Mouse (Mus musculus): Measurements from ENCODE around the gene Ranbp17. TPM values are rescaled to one million over a fixed set of nuclear protein-coding genes. Genes with fewer than 3 reads are reported as not detected.
A peak's percentile ranks its signal among the peaks of the same experiment; 100 is the strongest.

Ranbp17 gene
- polyA plus RNA-seq, 1 experiment: not detected

DNA sequence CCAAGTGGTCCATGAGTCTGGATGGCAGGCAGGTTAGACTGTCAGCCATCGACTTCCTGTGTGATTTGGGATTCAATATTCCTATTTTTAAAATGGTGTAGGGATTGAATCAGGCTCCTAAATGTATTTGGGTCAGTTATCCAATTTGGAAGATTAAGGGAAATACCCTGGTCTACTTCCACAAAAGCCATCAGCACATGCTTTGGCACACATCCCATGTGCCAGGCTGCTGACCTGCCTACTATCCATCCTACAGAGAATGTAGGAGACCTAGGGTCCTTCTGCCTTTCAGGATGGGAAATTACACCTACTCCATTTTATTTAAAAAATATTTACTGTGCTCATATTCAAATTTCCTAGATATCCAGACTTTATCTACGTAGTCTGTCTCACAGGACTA is 306.1 kb downstream of the Ranbp17 start:
- Histone ChIP-seq H3K4me1 (ENCODE audit: control insufficient read depth, insufficient read depth, low read length) (no peaks in the 10 kb centered on the region), H3K27ac (ENCODE audit: insufficient read depth, low read depth, low read length) (no peak overlapping the region), H3K4me3 (ENCODE audit: insufficient read depth, low read length) (no peak overlapping the region)
- TF ChIP-seq POLR2A (IDR thresholded peaks at IDR 0.05; ENCODE audit: borderline replicate concordance, low read depth, low read length) (no peak), CTCF (IDR thresholded peaks at IDR 0.05; ENCODE audit: low read depth, low read length) (no peak)

DNA sequence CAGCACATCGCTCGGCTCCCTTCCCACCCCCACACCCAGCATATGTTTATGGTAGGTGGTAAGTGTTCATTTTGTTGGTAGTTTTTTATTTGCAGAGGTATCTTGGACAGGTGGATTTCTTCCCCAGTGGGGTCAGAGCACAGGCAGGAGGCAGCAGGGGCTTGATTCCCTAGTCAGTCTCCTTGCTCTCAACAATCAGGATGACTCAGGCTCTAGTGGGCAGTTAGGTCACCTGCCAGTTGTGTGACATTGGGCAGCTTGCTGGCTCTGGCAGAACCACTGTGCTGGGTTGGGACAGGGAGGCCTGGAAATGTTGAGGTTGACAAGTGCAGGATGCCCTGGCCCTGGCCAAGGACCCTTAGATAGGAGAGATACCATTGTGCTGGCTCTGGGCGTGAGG is 308.6 kb downstream of the Ranbp17 start:
- no peak for TF ChIP-seq CTCF (IDR thresholded peaks at IDR 0.05; ENCODE audit: low read depth, low read length)
- TF ChIP-seq POLR2A (IDR thresholded peaks at IDR 0.05; ENCODE audit: borderline replicate concordance, low read depth, low read length): no peak
- Histone ChIP-seq H3K27ac (ENCODE audit: insufficient read depth, low read depth, low read length) (no peak overlapping the region), H3K4me1 (ENCODE audit: control insufficient read depth, insufficient read depth, low read length) (no peaks in the 10 kb centered on the region), H3K4me3 (ENCODE audit: insufficient read depth, low read length) (no peak overlapping the region)

DNA sequence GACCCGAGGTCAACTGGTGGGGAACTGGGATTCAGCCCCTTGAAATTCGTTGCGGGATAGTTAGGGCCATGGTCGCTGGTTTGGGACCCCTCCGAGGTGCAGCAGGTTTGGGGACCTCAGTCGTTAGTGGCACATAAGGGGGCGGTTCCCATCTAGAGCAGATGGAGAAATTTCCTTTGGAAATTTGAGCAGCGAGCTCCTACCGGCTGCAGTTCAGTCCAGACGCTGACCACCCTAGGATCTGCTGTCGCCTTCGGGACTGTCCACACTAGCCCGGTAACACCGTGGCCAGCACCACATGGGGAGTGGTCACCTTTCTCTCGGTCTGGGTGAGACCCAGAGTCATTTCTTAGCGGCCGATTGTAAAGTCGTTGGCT is 309.2 kb downstream of the Ranbp17 start:
- H3K4me3 ChIP-seq (ENCODE audit: insufficient read depth, low read length): no peak overlapping the region

DNA sequence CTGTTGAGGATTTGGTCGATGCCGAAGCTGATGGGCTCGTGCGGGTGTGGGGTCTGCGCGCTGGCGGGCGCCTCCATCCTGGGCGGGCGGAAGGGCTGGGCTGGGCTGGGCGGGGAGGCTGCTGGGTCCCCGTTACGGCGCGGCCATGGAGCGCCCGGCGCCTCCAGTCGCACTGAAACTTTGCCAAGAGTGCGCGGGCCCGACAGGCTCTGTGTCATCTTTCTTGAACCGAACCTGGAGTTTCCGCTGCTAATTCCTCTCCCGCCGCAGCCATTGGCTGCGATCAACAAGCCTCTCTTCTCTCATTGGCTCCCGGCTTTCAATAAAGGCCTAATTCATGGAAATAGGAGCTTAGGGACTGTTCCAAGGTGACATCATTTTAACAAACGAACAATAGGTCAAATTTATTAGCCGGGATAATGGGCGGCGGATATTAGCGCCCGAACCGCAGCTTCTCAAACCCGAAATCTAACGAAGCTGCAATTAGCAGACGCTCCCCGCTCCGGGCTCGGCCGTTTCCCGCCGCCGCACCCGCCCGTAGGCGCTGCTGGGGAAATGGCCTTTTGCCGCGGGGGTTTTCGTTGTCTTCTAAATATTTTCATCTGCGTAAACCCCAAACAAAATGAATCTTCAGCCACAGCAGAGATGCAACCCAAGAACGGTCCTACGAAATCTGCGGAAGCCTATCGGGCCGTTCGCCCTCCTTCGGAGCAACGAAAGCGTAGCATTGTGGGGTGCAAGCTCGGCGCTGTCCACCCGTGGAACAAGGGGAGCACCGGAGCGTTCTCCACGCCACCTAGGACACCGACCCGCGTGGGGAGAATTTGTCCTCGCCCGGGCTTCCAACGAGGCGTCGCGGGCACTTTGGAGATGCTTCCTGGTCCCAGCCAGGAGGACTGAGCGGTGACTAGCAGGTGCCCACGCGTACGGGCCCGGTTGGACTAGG is 309.9 kb downstream of the Ranbp17 start, which contains the start of gene Tlx3:
Gene Tlx3 (minus strand): TSS at position 207 of the 946 bp plus-strand sequence.
- no peak within 1 kb of the TSS for H3K27ac ChIP-seq (ENCODE audit: insufficient read depth, low read depth, low read length)
- no peak within 1 kb of the TSS for H3K4me3 ChIP-seq (ENCODE audit: insufficient read depth, low read length)
- H3K4me1 ChIP-seq (ENCODE audit: control insufficient read depth, insufficient read depth, low read length): no peaks in the 10 kb centered on the region
- TF ChIP-seq POLR2A (IDR thresholded peaks at IDR 0.05; ENCODE audit: borderline replicate concordance, low read depth, low read length): no peak
- TF ChIP-seq CTCF (IDR thresholded peaks at IDR 0.05; ENCODE audit: low read depth, low read length): no peak

More for the DNA sequence above, 309.2 kb downstream of the Ranbp17 start:
- Histone ChIP-seq H3K4me1 (ENCODE audit: control insufficient read depth, insufficient read depth, low read length) (no peaks in the 10 kb centered on the region), H3K27ac (ENCODE audit: insufficient read depth, low read depth, low read length) (no peak overlapping the region)
- TF ChIP-seq CTCF (IDR thresholded peaks at IDR 0.05; ENCODE audit: low read depth, low read length) (no peak), POLR2A (IDR thresholded peaks at IDR 0.05; ENCODE audit: borderline replicate concordance, low read depth, low read length) (no peak)

DNA sequence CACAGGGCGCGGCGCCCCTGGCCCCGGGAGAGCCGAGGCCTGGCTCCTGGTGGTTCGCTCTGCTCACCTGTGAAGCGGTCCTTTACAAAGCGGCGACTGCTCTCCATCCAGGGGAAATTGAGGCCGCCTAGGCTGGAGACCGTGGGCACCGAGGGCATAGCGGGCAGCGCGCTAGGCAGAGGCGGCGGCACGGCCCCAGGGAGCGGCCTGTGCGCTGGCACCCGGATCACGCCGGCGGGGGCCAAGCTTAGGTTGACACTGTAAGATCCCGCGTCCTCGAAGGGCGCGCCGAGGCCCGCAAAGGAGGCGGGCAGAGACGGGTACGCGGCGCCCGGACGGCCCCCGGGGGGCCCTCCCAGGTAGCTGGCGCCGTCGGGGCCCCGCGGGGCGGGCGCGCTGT is 310.6 kb downstream of the Ranbp17 start:
- H3K4me3 ChIP-seq (ENCODE audit: insufficient read depth, low read length): no peak overlapping the region
- no peak for TF ChIP-seq CTCF (IDR thresholded peaks at IDR 0.05; ENCODE audit: low read depth, low read length)
- no peak for TF ChIP-seq POLR2A (IDR thresholded peaks at IDR 0.05; ENCODE audit: borderline replicate concordance, low read depth, low read length)
- H3K27ac ChIP-seq (ENCODE audit: insufficient read depth, low read depth, low read length): no peak overlapping the region
- H3K4me1 ChIP-seq (ENCODE audit: control insufficient read depth, insufficient read depth, low read length): no peaks in the 10 kb centered on the region

DNA sequence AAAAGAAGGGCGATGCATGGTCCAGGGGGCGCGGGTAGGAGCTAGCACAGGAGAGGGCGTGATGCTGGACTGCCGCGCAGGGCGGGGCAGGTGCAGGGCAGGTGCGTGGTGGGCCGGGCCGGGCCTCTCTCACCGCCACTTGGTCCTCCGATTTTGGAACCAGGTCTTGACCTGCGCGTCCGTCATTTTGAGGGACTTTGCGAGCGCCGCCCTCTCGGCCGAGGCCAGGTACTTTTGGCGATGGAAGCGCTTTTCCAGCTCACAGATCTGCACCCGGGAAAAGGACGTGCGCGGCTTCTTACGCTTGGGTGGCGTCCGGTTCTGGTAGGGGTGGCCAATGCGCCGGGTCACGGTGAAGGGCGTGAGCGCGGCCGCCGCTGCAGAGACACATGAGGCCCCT is 311.2 kb downstream of the Ranbp17 start:
- no peak overlapping the region for H3K27ac ChIP-seq (ENCODE audit: insufficient read depth, low read depth, low read length)
- no peak for TF ChIP-seq CTCF (IDR thresholded peaks at IDR 0.05; ENCODE audit: low read depth, low read length)
- no peak for TF ChIP-seq POLR2A (IDR thresholded peaks at IDR 0.05; ENCODE audit: borderline replicate concordance, low read depth, low read length)

DNA sequence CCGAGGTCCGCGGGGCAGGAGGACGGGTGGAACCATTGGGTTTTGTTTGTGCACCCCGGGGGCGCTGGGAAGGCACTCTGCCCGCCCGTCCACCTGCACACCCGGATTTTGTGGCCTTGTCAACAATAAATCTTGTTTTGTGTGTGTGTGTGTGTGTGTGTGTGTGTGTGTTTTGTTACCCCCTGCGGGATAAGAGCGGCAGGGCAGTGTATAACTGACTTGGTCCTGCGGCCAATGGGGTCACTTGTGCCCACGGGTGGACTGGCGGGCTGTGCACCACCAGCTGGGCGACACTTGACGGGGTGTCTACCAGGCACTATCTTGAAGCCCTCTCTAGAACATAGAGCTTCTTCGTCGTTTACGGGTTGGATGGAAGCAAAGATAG is 311.9 kb downstream of the Ranbp17 start:
- Histone ChIP-seq H3K4me3 (ENCODE audit: insufficient read depth, low read length) (no peak overlapping the region), H3K27ac (ENCODE audit: insufficient read depth, low read depth, low read length) (no peak overlapping the region), H3K4me1 (ENCODE audit: control insufficient read depth, insufficient read depth, low read length) (no peaks in the 10 kb centered on the region)
- TF ChIP-seq POLR2A (IDR thresholded peaks at IDR 0.05; ENCODE audit: borderline replicate concordance, low read depth, low read length): no peak

More for the DNA sequence above, 311.2 kb downstream of the Ranbp17 start:
- no peak overlapping the region for H3K4me3 ChIP-seq (ENCODE audit: insufficient read depth, low read length)
- H3K4me1 ChIP-seq (ENCODE audit: control insufficient read depth, insufficient read depth, low read length): no peaks in the 10 kb centered on the region

DNA sequence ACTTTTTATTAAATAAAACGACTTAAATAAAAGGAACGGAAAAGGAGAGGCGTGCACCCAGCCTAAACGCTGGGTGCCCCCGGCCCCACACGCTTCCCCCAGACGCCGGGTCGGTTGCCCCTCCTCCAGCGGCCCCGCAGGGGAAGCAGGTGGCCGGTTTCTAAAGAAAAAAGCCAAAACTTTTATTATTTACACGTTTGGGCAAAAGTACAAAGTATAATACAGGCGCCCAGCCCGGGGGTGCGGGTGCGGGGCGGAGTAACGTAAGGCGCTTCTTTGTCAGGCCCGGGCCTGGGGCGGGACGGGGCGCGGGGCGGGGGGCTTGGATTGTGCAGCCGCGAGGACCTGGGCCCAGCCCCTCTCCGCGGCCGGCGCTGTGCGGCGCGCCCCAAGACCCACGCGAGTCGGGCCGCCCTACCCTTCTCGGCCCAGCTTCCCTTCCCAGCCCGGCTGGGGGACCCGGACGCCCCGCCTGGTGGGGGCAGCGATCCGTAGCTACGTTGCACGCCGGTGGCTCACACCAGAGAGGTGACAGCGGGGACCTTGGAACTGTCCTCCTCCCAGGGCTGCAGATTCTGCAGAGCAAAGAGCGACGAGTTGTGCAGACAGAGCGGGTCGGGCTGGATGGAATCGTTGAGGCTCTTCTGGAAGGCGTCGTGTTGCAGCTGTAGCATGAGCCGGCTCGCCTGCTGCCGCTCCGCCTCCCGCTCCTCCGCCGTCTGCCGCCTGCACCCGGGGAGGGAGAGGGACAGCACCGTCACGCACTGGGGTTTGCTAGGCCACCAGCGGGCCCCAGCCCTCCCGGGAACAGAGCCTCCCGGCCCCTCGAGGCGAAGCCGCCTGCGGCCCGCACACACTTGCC is 312.6 kb downstream of the Ranbp17 start:
- H3K4me1 ChIP-seq (ENCODE audit: control insufficient read depth, insufficient read depth, low read length): no peaks in the 10 kb centered on the region
- H3K4me3 ChIP-seq (ENCODE audit: insufficient read depth, low read length): no peak overlapping the region
- no peak overlapping the region for H3K27ac ChIP-seq (ENCODE audit: insufficient read depth, low read depth, low read length)
- TF ChIP-seq POLR2A (IDR thresholded peaks at IDR 0.05; ENCODE audit: borderline replicate concordance, low read depth, low read length) (no peak), CTCF (IDR thresholded peaks at IDR 0.05; ENCODE audit: low read depth, low read length) (no peak)

DNA sequence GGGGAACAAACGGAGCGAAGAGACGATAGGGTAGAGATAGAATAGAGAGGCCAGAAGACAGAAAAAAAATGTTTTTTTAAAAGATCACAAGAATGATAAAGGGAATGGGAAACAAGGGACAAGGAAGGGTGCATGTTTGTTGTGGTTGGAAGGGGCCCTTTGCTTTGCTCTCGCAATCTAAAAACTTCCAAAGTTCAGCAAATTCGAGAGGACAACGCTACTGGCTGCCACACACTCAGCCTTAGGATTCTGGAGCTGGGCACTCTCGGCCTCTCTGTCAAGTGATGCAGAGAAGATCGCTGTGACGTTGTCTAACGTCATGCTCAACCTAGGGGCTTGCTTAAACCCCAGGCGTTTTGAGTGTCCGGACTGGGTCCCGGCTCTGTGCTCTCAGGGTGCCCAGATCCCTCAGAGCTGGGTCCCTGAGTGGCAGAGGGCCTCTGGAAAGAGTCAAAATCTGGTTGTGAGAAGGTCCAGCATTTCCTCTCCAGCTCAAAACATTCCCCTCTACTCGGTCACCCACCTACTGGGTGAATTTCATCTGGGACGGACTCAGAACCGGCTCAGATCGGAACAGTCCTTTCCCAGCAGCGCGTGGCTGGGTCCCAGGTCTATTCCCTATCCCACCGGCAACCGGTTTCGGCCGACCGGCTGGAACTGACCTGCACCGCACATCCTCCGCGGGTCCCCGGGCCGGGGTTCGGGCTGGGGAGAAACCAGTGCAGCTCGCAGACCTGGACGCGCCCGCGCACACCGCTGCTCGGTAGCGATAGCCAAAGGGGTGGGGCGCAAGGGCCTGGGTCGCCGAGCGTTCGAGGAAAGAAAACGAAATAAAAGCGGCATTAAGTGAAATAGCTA is 313.4 kb downstream of the Ranbp17 start:
- no peak for TF ChIP-seq POLR2A (IDR thresholded peaks at IDR 0.05; ENCODE audit: borderline replicate concordance, low read depth, low read length)
- TF ChIP-seq CTCF (IDR thresholded peaks at IDR 0.05; ENCODE audit: low read depth, low read length): no peak
- H3K4me3 ChIP-seq (ENCODE audit: insufficient read depth, low read length): peak overlapping the region; percentile 3; the same call in 1 of the 2 replicates
- no peak overlapping the region for H3K27ac ChIP-seq (ENCODE audit: insufficient read depth, low read depth, low read length)
- H3K4me1 ChIP-seq (ENCODE audit: control insufficient read depth, insufficient read depth, low read length): no peaks in the 10 kb centered on the region
